8 mouse cellular contexts compared by ENCODE assay signal in genomic region chr6:138141111-138141592, GRCm38 (mm10). TPM values are rescaled to one million over a fixed set of nuclear protein-coding genes. Genes with fewer than 3 reads are reported as not detected.
A peak's percentile ranks its signal among the peaks of the same experiment; 100 is the strongest.
DNase-seq lines count a peak whose midpoint lies in the region; ATAC-seq and TF ChIP-seq lines count a peak whose summit lies in the region.

No protein-coding gene starts in this region.

- 0 out of 2 replicates have a peak, but pooled peaks cover 5% of the 10 kb centered on the region for H3K27me3 ChIP-seq in neural tube, embryonic 15.5 days (replicated peaks)

- H3K9me3 ChIP-seq in neural tube, embryonic 15.5 days (replicated peaks): no peaks in the 10 kb centered on the region

- H3K4me1 ChIP-seq in lung, adult 2 months (ENCODE audit: control insufficient read depth, insufficient read depth, low read length): peaks cover 5% of the 10 kb centered on the region; the same call in 1 of the 2 replicates
- peaks cover 11% of the 10 kb centered on the region for H3K4me1 ChIP-seq in neural tube, embryonic 15.5 days

- peak overlapping the region; percentile 92 for H3K4me3 ChIP-seq in lung, adult 2 months (replicated peaks; ENCODE audit: extremely low read depth, low read depth, low read length)
- H3K4me3 ChIP-seq in neural tube, embryonic 15.5 days (replicated peaks): peak overlapping the region; percentile 43

- peak; percentile 77 for ATAC-seq in common myeloid progenitor, adult 5-6 weeks (replicated peaks; ENCODE audit: low read depth, poor library complexity, severe bottlenecking)
- no peak for ATAC-seq in neural tube, embryonic 15.5 days (ENCODE audit: low FRiP score)

- H3K4me2 ChIP-seq in neural tube, embryonic 15.5 days: peak overlapping the region; percentile 75

- TF ChIP-seq POLR2A in lung, adult 2 months (IDR thresholded peaks at IDR 0.05; ENCODE audit: borderline replicate concordance, extremely low read depth, low read depth, low read length): peak; percentile 53; the same call in 1 of the 2 replicates

- DNase-seq in 3134 (ENCODE audit: extremely low read depth, insufficient read length, low spot score): peak; percentile 77
- DNase-seq in heart, adult 8-10 months (ENCODE audit: low spot score): peak; percentile 73
- DNase-seq in kidney, adult 18-20 months: peak; percentile 61
- peak; percentile 84 for DNase-seq in lung, adult 2 months
- no peak for DNase-seq in left cerebral cortex, adult 9 months (ENCODE audit: low spot score in 2 of 2)
- no peak for DNase-seq in layer of hippocampus, adult 11-12 months (ENCODE audit: low spot score)

- peak overlapping the region; percentile 45 for H3K27ac ChIP-seq in neural tube, embryonic 15.5 days (replicated peaks)

- TF ChIP-seq CTCF in lung, adult 2 months (IDR thresholded peaks at IDR 0.05; ENCODE audit: insufficient read depth, low read length): no peak

- WGBS in lung, adult 2 months: 29% methylated on average over 4 of the region's 4 CpGs
- WGBS in neural tube, embryonic 15.5 days: 43% methylated on average over 4 of the region's 4 CpGs

- H3K36me3 ChIP-seq in neural tube, embryonic 15.5 days: no peaks in the 10 kb centered on the region

- no peak overlapping the region for H3K9ac ChIP-seq in neural tube, embryonic 15.5 days (replicated peaks)

RNA-seq across cellular contexts. Expression of gene Mgst1, which starts 1.0 kb away (rescaled TPM):
- 23.4 and 25.7 TPM in 2 replicates for total RNA-seq in common myeloid progenitor, adult 5-6 weeks (2017)
- 100 to 1,000 TPM in 3 of 4 experiments, 10 to 100 TPM in 1; 96.1 to 135 (median 105) TPM for total RNA-seq in heart, adult 8-10 months (2022)
- 503 and 579 TPM in 2 replicates for polyA plus RNA-seq in lung, adult 2 months (2012; rRNA removed)
- 101 and 107 TPM in 2 replicates for polyA plus RNA-seq in neural tube, embryonic 15.5 days (2015; fragmentation: Nextera tagmentation; extraction: Ambion mirVana)

Comparison
In these comparisons a context has a peak if more than half of its experiments do, and no peak if none do; other contexts are left out.
1. DNase-seq: peak in 3134 (single experiment), heart, adult 8-10 months (single experiment), kidney, adult 18-20 months (single experiment) and lung, adult 2 months (single experiment); none in left cerebral cortex, adult 9 months (0 of 2) and layer of hippocampus, adult 11-12 months (single experiment).